Mouse (Mus musculus) hindbrain, embryonic 14.5 days (tissue): ENCODE data around the gene Ndufc1. TPM values are rescaled to one million over a fixed set of nuclear protein-coding genes. Genes with fewer than 3 reads are reported as not detected.
A peak's percentile ranks its signal among the peaks of the same experiment; 100 is the strongest.
"Not testable (repeated sequence)": the region's sequence is repeated elsewhere in the genome, so short reads cannot be mapped to it uniquely, and the experiment has no call there.

Source experiments
- ATAC-seq: fragments of 200-750 bp; cut with Nextera tagmentation; 2 replicates; pipeline ENCODE4 v1.8.0; 2017; ENCODE audit warnings: moderate number of reproducible peaks, mild to moderate bottlenecking, moderate TSS enrichment, moderate library complexity; ENCODE audit not compliant: low FRiP score
- DNase-seq: peaks from one replicate; pipeline ENCODE4 v3.0.0-alpha.2; 2015; ENCODE audit warnings: low spot score
- H3K27ac ChIP-seq: fragments of 300-500 bp; sonication (generic); 2 replicates; pipeline ENCODE4 v1.5.1; 2014; ENCODE audit warnings: mild to moderate bottlenecking, moderate library complexity
- H3K27me3 ChIP-seq: fragments of 300-500 bp; sonication (generic); 2 replicates; pipeline ENCODE4 v1.6.1; 2014; ENCODE audit warnings: mild to moderate bottlenecking, low read length, mixed read lengths; ENCODE audit not compliant: control insufficient read depth, insufficient read depth
- H3K36me3 ChIP-seq: fragments of 300-500 bp; sonication (generic); replicated peaks from 2 replicates; pipeline ENCODE4 v1.6.1; 2014; ENCODE audit not compliant: control insufficient read depth, insufficient read depth
- H3K4me1 ChIP-seq: fragments of 300-500 bp; sonication (generic); replicated peaks from 2 replicates; pipeline ENCODE4 v1.6.1; 2014; ENCODE audit warnings: antibody characterized with exemption, low read length, mixed read lengths; ENCODE audit not compliant: control insufficient read depth, insufficient read depth
- H3K4me2 ChIP-seq: fragments of 300-500 bp; sonication (generic); replicated peaks from 2 replicates; pipeline ENCODE4 v1.6.1; 2014; ENCODE audit warnings: mild to moderate bottlenecking, moderate library complexity
- H3K4me3 ChIP-seq: fragments of 300-500 bp; sonication (generic); replicated peaks from 2 replicates; pipeline ENCODE4 v1.5.1; 2014; ENCODE audit warnings: mild to moderate bottlenecking, low read length
- H3K9ac ChIP-seq: fragments of 300-500 bp; sonication (generic); 2 replicates; pipeline ENCODE4 v1.6.1; 2014
- H3K9me3 ChIP-seq: fragments of 300-500 bp; sonication (generic); 2 replicates; pipeline ENCODE4 v1.6.1; 2016; ENCODE audit warnings: low read length; ENCODE audit not compliant: control insufficient read depth
- WGBS: fragments of 180-500 bp; shearing (Covaris S2); extraction: QIAGEN DNeasy Blood & Tissue Kit; methylation state at CpG from one replicate; pipeline ENCODE4 v1.1.7; 2014; 5-methylcytosine and 5-hydroxymethylcytosine counted together
- polyA plus RNA-seq: library from polyadenylated mRNA; unstranded; fragments of >200 nt; fragmentation: Nextera tagmentation; extraction: Ambion mirVana; gene quantifications from 2 replicates; pipeline ENCODE4 v1.2.1, GENCODE M21; 2014

The Ndufc1 gene
- polyA plus RNA-seq, result 769 and 914 TPM in 2 replicates

- peak within 1 kb of the TSS; percentile 65 for H3K4me2 ChIP-seq
- H3K4me1 ChIP-seq, result peaks cover 9% of the 10 kb centered on the region; the same call in 1 of the 2 replicates
- H3K9ac ChIP-seq, result peak within 1 kb of the TSS; percentile 93
- WGBS, result under 1% methylated on average over 35 of the region's 40 CpGs
- peak; percentile 98 for DNase-seq
- peak within 1 kb of the TSS; percentile 97 for H3K27ac ChIP-seq
- H3K9me3 ChIP-seq, result no peaks in the 10 kb centered on the region
- peak within 1 kb of the TSS; percentile 91 for H3K4me3 ChIP-seq
- peak; percentile 93 for ATAC-seq
- H3K27me3 ChIP-seq, result no peaks in the 10 kb centered on the region
- H3K36me3 ChIP-seq, result peaks cover 22% of the 10 kb centered on the region
Measured at GRCm38 (mm10) chr3:51408561-51409183, at the start of gene Ndufc1. TSS of gene Ndufc1 (minus strand) at chr3:51408988.

- Histone ChIP-seq H3K9me3 (no peaks in the 10 kb centered on the region), H3K4me2 (no peak overlapping the region), H3K9ac (no peak overlapping the region), H3K36me3 (peaks cover 19% of the 10 kb centered on the region), H3K4me1 (no peaks in the 10 kb centered on the region), H3K27ac (no peak overlapping the region), H3K4me3 (no peak overlapping the region), H3K27me3 (no peaks in the 10 kb centered on the region)
- DNase-seq (no peak), ATAC-seq (no peak)
- WGBS, result 80% methylated on average over 3 of the region's 3 CpGs
Measured at GRCm38 (mm10) chr3:51434871-51435595, 26.2 kb upstream of the Ndufc1 start.

- ATAC-seq, H3K9me3 ChIP-seq, H3K4me1 ChIP-seq, H3K9ac ChIP-seq, H3K4me3 ChIP-seq, H3K27ac ChIP-seq, DNase-seq, H3K4me2 ChIP-seq, H3K27me3 ChIP-seq: not testable (repeated sequence)
- H3K36me3 ChIP-seq, result peaks cover 13% of the 10 kb centered on the region
- WGBS, result 81% methylated on average over 5 of the region's 5 CpGs
Measured at GRCm38 (mm10) chr3:51434364-51434763, 25.6 kb upstream of the Ndufc1 start.

- Histone ChIP-seq H3K4me2 (no peak overlapping the region), H3K27ac (no peak overlapping the region), H3K9me3 (no peaks in the 10 kb centered on the region), H3K36me3 (no peaks in the 10 kb centered on the region), H3K9ac (no peak overlapping the region), H3K4me3 (no peak overlapping the region), H3K27me3 (no peaks in the 10 kb centered on the region), H3K4me1 (no peaks in the 10 kb centered on the region)
- DNase-seq (no peak), ATAC-seq (no peak)
Measured at GRCm38 (mm10) chr3:51425394-51425793, 16.6 kb upstream of the Ndufc1 start.

- no peak overlapping the region for H3K9ac ChIP-seq
- ATAC-seq (no peak), DNase-seq (no peak)
- H3K27ac ChIP-seq, result no peak overlapping the region
- no peak overlapping the region for H3K4me3 ChIP-seq
- WGBS, result 90% methylated on average over 3 of the region's 3 CpGs
- H3K36me3 ChIP-seq, result no peaks in the 10 kb centered on the region
- H3K4me1 ChIP-seq, result peaks cover 19% of the 10 kb centered on the region
- no peak overlapping the region for H3K4me2 ChIP-seq
- no peaks in the 10 kb centered on the region for H3K9me3 ChIP-seq
- H3K27me3 ChIP-seq, result no peaks in the 10 kb centered on the region
Measured at GRCm38 (mm10) chr3:51421921-51422320, 13.1 kb upstream of the Ndufc1 start.

- Histone ChIP-seq H3K27me3 (no peaks in the 10 kb centered on the region), H3K4me1 (peaks cover 29% of the 10 kb centered on the region), H3K9ac (0 out of 2 replicates have a peak overlapping the region, but pooled peaks have one; percentile 20), H3K9me3 (no peaks in the 10 kb centered on the region), H3K27ac (no peak overlapping the region), H3K4me3 (peak overlapping the region; percentile 67; the same call in 1 of the 2 replicates), H3K36me3 (no peaks in the 10 kb centered on the region), H3K4me2 (peak overlapping the region; percentile 73)
- DNase-seq (no peak), ATAC-seq (no peak)
- WGBS, result 70% methylated on average over 2 of the region's 2 CpGs
Measured at GRCm38 (mm10) chr3:51417966-51418365, 9.2 kb upstream of the Ndufc1 start.

GRCm38 (mm10) chr3:51417485-51417884 lies 8.7 kb upstream of the Ndufc1 start:
- H3K9ac ChIP-seq, result peak overlapping the region; percentile 85
- H3K4me2 ChIP-seq, result peak overlapping the region; percentile 73
- H3K9me3 ChIP-seq, result no peaks in the 10 kb centered on the region
- no peaks in the 10 kb centered on the region for H3K36me3 ChIP-seq
- 52% methylated on average over 2 of the region's 2 CpGs for whole genome bisulfite sequencing
- peak overlapping the region; percentile 67 for H3K4me3 ChIP-seq
- no peak overlapping the region for H3K27ac ChIP-seq
- H3K4me1 ChIP-seq, result peaks cover 29% of the 10 kb centered on the region
- no peaks in the 10 kb centered on the region for H3K27me3 ChIP-seq
- no peak for ATAC-seq
- DNase-seq, result no peak

- H3K4me1 ChIP-seq, result peaks cover 29% of the 10 kb centered on the region
- no peaks in the 10 kb centered on the region for H3K9me3 ChIP-seq
- H3K27ac ChIP-seq, result 0 out of 2 replicates have a peak overlapping the region, but pooled peaks have one; percentile 83
- H3K36me3 ChIP-seq, result no peaks in the 10 kb centered on the region
- 9% methylated on average over 8 of the region's 8 CpGs for WGBS
- H3K4me2 ChIP-seq, result peak overlapping the region; percentile 73
- DNase-seq, result no peak
- no peaks in the 10 kb centered on the region for H3K27me3 ChIP-seq
- peak overlapping the region; percentile 67 for H3K4me3 ChIP-seq
- peak overlapping the region; percentile 85 for H3K9ac ChIP-seq
- ATAC-seq, result no peak
Measured at GRCm38 (mm10) chr3:51417135-51417458, 8.3 kb upstream of the Ndufc1 start.

GRCm38 (mm10) chr3:51416364-51417134 lies 7.8 kb upstream of the Ndufc1 start:
- peak overlapping the region; percentile 85 for H3K9ac ChIP-seq
- H3K4me1 ChIP-seq, result peaks cover 29% of the 10 kb centered on the region
- peak; percentile 48 for ATAC-seq
- peak overlapping the region; percentile 73 for H3K4me2 ChIP-seq
- WGBS, result 1% methylated on average over 58 of the region's 68 CpGs
- no peaks in the 10 kb centered on the region for H3K9me3 ChIP-seq
- H3K27me3 ChIP-seq, result no peaks in the 10 kb centered on the region
- peak overlapping the region; percentile 83 for H3K27ac ChIP-seq
- H3K36me3 ChIP-seq, result no peaks in the 10 kb centered on the region
- no peak for DNase-seq
- H3K4me3 ChIP-seq, result peak overlapping the region; percentile 67
